Mouse (Mus musculus) mesoderm, embryonic 11.5 days (tissue): ENCODE measurements at regions not wholly inside any gene's neighbourhood (a gene's known extent, or its start where the extent isn't known, plus 50 kb on each side); places are given as distances from the start of the nearest gene placed in this dataset.

Experiments
- DNase-seq: peaks from one replicate; pipeline ENCODE4 v3.0.0-alpha.2; 2012; ENCODE audit warnings: low read depth, low spot score

DNA sequence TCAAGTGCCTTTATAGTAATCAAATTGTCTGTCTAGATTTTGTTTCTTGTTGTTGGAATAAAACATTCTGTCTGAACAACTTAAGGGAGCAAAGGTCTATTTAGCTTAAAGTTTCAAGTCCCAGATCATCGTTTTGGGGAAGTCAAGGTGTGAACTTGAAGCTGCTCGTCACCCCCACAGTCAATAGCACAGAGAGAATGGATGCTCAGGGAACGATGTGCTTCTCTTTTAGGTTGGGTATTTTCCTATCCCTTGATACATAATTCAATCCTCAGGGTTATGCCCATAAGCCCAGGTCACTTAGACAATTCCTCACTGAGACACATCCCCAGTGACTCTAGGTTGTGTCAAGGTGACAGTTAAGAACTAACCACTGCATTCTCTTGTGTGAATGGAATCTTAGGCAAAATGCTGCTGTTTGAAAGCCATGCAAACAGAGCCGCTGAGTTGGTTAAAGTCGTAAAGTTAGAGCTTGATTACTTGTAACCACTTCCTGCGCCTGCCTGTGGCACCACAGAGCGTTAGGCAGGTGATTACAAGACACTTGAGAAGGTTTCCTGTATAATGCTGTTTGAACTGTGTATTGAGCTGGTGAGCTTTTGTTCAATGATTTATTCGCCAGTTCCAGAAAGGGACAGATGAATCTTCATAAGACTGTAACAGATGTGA lies 170.2 kb downstream of the Btg1 start:
- DNase-seq, result no peak

DNA sequence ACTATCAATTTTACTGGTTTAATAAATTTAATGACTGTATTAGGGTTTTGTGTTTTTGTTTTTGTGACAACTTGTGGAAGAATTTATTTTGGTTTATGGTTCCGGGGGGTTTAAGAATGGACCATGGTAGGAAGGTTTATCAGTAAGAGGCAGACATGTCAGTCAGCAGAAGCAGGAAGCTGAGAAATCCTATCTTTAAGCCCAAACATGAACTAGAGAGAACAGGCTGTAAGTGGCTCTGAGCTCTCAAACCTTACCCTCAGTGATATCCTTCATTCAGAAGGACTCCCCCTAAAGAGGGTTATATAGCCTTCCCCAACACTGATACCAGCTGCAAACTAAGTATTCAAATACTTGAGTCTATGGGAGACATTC lies 170.8 kb downstream of the Btg1 start:
- DNase-seq, result no peak

DNA sequence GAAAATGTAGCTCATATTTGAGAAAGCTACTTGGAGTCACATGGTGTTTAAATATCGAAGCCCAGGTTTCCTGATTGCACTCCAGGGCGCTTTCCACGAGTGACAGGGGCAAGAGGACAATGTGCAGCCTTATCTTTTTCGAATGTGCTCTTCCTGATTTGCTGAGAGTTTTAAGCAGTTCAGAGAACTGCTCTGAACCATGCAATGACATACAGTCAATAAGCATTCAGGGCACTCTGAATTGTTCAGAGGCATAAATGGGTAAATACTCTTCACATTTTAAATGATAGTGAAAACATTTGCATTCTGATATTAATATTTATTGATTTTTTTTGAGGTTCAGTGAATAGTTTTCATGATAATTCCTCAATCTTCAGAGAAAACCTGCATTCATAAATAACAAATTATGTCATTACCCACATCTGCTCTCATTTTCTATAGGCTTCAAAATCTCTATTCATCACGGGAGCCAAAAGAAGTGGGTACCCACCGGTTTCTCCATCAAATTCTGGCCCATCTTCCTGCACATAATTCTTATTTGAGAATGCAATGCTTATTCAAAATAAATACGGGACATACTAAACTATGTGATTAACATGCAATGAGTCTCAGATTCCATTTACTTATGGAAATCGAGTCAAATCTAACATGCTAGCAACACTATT lies 171.7 kb downstream of the Btg1 start:
- no peak for DNase-seq

DNA sequence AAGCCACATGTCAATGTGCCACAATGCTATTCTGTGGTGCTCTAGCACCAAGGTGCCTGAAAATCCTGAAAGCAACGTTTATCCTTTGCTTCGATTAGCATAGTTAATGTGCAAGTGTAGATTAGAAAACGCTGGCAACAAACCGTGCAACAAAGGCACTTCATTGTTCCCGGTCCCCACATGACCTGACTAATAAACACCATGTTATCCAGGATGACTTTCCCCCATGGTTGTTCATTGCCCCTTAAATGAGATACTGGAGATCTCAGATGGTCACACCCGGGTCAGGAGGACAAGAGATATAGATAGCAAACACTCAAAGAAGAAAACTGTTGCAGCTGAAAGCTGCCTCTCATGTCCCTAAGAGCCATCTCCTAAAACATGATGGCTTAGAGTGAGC lies 180.3 kb downstream of the Btg1 start:
- DNase-seq, result no peak

DNA sequence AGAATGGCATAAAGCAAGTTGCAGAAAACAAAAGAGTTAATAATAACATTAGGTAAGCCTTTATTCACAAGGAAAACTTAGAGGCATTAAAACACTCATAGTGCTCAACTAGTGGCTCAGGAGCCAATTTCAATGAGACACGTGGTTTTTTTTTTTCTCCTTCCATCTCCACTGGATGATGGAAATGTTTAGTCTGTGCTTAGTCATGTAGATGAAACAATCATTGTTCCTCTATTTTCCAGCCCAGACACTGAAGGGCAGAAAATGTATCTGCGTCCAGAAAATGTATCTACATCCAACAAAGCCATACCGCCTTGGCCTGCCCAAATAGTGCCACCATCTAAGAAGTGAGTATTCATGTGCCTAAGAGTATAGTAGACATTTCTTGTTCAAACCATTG lies 184.0 kb downstream of the Btg1 start:
- DNase-seq, result no peak

- DNase-seq, result peak; percentile 72
Observed at GRCm38 (mm10) chr10:96804030-96804784, 187.4 kb downstream of the Btg1 start.

DNA sequence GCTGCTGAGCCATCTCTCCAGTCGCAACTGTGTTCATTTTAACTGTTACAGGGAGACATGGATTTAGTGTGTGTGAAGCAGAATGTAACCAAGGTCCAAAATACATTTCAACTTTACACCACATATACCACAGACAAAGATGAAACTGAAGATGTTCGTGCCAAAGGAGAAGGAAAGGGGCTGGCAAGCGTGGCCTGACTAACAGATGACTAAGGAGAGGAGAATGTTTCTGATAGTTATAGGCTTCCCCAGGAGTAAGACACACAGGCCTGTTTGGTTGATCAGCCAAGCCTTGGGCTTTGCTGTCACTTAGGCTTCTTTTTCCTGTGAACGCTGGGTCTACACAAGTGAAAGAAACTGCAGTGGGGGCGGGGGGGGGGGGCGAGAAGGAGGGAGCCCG lies 189.8 kb downstream of the Btg1 start:
- DNase-seq, result no peak

DNA sequence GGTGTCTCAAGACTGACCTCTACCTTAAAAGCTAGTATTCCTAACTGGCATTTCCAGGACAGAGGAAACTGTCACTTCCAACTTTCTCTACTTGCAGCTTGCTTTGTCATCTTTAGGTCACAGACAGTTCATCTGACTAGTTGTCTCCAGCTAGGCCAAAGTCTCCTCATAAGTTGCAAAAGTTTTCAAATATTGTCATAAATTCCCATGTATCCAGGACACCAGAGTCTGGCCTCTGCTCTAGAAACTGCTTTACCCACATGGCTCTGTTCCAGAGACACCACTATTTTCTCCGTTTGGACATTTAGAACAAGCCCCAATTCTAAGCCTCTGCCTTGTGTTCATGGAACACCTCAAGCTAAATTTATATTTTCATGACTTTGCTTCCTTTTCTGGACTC lies 205.0 kb downstream of the Btg1 start:
- no peak for DNase-seq

DNA sequence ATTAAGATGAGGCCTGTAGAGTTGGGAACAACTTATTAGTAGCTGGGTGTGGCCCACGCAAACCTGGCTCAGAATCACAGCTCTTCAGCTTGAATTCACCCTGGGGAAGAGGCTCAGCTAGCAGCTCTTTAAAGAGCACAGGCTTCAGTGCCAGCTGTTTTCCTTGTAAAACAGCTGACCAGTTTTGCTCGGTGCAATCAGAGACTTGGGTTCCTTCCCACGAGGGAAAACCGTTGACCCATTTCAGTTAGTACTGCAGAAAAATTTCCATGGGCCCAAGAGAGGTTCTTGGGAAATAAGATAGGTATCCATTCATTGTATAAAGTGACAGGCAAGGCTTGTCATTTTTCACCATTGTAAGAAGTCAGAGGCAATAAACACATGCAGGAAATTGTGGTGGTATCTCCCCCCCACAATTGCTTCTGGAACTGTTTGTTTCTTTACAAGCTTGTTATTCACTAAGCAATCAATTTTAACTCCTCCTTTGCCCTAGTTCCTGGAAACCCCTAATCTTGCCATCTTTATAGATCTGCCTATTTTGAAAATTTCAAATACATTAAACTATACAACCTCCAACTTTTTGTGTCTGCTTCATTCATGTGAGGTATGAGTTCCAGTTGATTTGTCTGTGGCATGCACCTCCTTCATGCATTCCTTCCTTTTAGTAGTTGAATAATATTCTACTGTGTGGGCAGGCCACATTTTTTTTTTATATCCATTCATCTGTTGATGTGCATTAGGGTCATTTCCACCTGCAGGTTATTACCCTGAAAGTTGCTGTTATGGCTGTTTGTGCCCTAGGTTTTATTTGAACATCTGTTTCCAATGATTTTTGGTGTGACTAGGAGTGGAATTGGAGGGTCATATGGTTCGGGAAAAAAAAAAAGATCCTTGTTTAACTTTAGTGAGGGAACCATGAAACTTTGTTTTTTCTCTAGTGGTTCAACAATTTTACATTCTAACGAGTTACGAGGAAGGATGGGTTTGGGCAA lies 205.8 kb downstream of the Btg1 start:
- DNase-seq, result no peak

GRCm38 (mm10) chr10:96826234-96826788 lies 209.5 kb downstream of the Btg1 start:
- DNase-seq, result peak; percentile 55

- DNase-seq, result no peak
Observed at GRCm38 (mm10) chr10:96827971-96828370, 211.2 kb downstream of the Btg1 start.

- DNase-seq, result no peak
Observed at GRCm38 (mm10) chr10:96828581-96829246, 211.9 kb downstream of the Btg1 start.

- DNase-seq, result no peak
Observed at GRCm38 (mm10) chr10:96831071-96831470, 214.3 kb downstream of the Btg1 start.

DNA sequence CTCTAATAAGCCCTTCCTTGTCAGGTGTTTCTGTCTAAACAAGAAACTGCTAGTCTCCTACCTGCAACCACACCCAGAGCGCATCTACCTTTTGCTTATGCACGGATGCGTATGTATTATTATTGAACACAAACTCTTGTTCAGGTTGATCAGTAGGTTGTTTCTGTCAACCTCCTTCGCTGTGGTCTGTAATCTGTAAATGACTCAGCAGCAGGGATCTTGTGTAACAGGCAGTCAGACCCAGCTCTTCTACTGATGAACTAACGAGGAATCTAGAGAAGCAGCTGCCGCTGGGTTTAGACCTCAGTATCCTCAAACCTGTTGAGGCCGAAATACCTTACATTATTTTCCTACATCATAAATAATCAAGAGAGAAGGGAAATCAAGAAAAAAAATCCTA lies 220.4 kb downstream of the Btg1 start:
- DNase-seq, result no peak

GRCm38 (mm10) chr10:96841128-96841527 lies 224.3 kb downstream of the Btg1 start:
- no peak for DNase-seq

- DNase-seq, result no peak
Observed at GRCm38 (mm10) chr10:96841956-96842355, 225.2 kb downstream of the Btg1 start.

DNA sequence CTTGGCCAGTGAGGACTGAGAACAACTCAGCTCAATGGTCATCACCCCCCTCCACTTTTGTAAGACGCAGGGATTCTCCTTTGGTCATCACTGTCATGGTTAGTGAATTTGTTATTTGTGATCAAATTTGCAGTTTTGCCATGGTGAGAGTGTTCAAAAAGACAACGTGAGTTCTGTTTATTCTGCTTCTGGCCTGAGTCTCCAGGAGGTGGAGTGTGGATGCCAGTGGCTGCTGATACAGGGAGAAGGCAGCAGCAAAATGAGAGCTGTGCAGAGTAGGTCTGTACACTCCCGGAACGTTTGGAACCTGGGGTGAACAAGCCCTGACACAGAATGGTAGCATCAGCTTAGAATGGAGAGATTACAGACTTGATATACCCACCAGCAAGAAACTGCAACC lies 229.1 kb downstream of the Btg1 start:
- DNase-seq, result no peak

DNA sequence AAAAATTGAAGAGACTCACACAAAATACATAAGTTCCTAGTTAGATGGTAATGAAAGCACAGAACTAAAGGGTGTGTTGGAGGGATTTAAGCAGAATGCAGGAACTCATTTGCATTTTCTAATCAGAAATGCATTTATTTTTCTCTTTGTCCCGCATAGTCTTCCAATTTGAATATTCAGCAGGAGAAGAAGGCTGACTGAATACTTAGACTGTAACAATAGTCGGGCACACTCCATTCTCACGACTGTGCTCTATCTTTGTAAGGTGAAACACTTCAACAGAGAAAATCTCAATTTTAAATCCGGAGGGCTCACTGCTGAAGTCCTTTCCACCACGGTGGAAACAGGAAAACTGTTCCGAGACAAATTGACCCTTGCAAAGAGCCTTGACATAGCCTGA lies 230.2 kb downstream of the Btg1 start:
- no peak for DNase-seq

GRCm38 (mm10) chr10:96847433-96848165 lies 230.8 kb downstream of the Btg1 start:
- no peak for DNase-seq

DNA sequence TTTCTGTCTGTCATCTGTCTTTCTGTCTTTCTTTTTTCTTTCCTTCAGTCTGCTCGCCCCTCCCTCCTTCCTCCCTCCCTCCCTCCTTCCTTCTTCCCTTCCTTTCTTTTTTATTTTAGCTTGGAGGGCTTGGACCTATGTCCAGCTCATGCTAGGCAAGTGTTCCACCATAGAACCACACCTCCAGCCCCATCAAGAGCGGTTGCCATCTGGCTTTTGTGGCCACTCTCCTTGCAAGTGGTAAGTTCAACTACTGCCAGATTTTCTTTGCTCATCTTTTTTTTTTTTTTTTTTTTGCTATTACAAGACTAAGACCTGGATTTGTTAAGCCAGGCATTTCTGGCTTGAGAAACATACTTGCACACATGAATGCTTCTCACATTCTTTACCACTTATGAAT lies 231.7 kb downstream of the Btg1 start:
- no peak for DNase-seq
